ENCODE assay signal across 8 mouse cellular contexts in the genomic region with DNA sequence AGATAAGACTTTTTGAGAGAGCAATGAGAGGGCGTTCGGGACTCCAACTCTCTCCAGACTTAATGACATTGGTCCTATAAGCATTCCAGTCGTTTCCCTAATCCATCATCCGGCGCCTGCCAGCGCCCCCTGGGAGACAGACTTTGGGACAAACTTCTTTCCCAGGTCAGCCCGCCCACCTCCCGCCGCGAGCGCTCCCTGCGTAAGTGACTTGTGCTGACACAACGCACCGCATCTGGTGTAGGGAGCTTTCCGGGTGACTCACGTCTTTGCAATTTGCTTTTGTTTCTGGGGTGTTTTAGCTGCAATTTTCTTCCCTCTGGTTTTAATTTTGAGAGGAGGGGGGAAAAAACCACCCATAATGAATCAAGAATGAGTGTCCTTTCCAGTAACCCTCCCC. TPM values are rescaled to one million over a fixed set of nuclear protein-coding genes. Genes with fewer than 3 reads are reported as not detected.
DNase-seq lines count a peak whose midpoint lies in the region; ATAC-seq and TF ChIP-seq lines count a peak whose summit lies in the region.

No protein-coding gene starts in this region.

- WGBS in embryonic facial prominence, embryonic 12.5 days = under 1% methylated on average over 16 of the region's 16 CpGs
- under 1% methylated on average over 16 of the region's 16 CpGs for WGBS in heart, postnatal 0 days

- H3K4me3 ChIP-seq in gastrocnemius, adult 2 months = peak overlapping the region; percentile 82
- peak overlapping the region; percentile 70 for H3K4me3 ChIP-seq in embryonic facial prominence, embryonic 12.5 days
- H3K4me3 ChIP-seq in heart, postnatal 0 days (ENCODE audit: low read depth, low read length) = peak overlapping the region; percentile 65

- ATAC-seq in embryonic facial prominence, embryonic 12.5 days (ENCODE audit: insufficient number of reproducible peaks, insufficient read depth, low FRiP score, low TSS enrichment) = no peak
- ATAC-seq in heart, postnatal 0 days (ENCODE audit: insufficient read depth, low read depth) = no peak

- H3K9me3 ChIP-seq in embryonic facial prominence, embryonic 12.5 days = no peaks in the 10 kb centered on the region
- H3K9me3 ChIP-seq in heart, postnatal 0 days (replicated peaks; ENCODE audit: control insufficient read depth, low read length) = no peaks in the 10 kb centered on the region

- DNase-seq in gastrocnemius, adult 2 months = peak; percentile 44
- no peak for DNase-seq in gastrocnemius, adult 8-10 months (ENCODE audit: low spot score in 2 of 2)
- DNase-seq in heart, postnatal 0 days (ENCODE audit: low spot score) = peak; percentile 30
- DNase-seq in kidney, postnatal 14 days = peak; percentile 44
- peak; percentile 57 for DNase-seq in lung, postnatal 10 days
- DNase-seq in right cerebral cortex, postnatal 10 days (ENCODE audit: low spot score in 2 of 2) = peak; percentile 44 to 56
- no peak for DNase-seq in spleen, postnatal 4 days (ENCODE audit: low spot score in 2 of 2)

- H3K4me1 ChIP-seq in embryonic facial prominence, embryonic 12.5 days = peaks cover 12% of the 10 kb centered on the region
- no peaks in the 10 kb centered on the region for H3K4me1 ChIP-seq in heart, postnatal 0 days (ENCODE audit: control insufficient read depth, insufficient read depth)

- peaks cover 4% of the 10 kb centered on the region; the same call in 1 of the 2 replicates for H3K36me3 ChIP-seq in embryonic facial prominence, embryonic 12.5 days
- H3K36me3 ChIP-seq in heart, postnatal 0 days (replicated peaks; ENCODE audit: control insufficient read depth, insufficient read depth, low read length) = no peaks in the 10 kb centered on the region

- no peak for TF ChIP-seq EP300 in heart, postnatal 0 days (IDR thresholded peaks at IDR 0.05; ENCODE audit: low read depth)

- peak overlapping the region; percentile 59; the same call in 1 of the 2 replicates for H3K27ac ChIP-seq in gastrocnemius, adult 2 months
- peak overlapping the region; percentile 87 for H3K27ac ChIP-seq in embryonic facial prominence, embryonic 12.5 days
- no peak overlapping the region for H3K27ac ChIP-seq in heart, postnatal 0 days (ENCODE audit: low read depth)

- H3K9ac ChIP-seq in embryonic facial prominence, embryonic 12.5 days = peak overlapping the region; percentile 78; the same call in 1 of the 2 replicates
- peak overlapping the region; percentile 37; the same call in 1 of the 2 replicates for H3K9ac ChIP-seq in heart, postnatal 0 days (replicated peaks; ENCODE audit: low read depth, low read length)

- H3K4me2 ChIP-seq in embryonic facial prominence, embryonic 12.5 days (replicated peaks) = peak overlapping the region; percentile 98
- H3K4me2 ChIP-seq in heart, postnatal 0 days (ENCODE audit: low read depth, low read length) = peak overlapping the region; percentile 99

- TF ChIP-seq CTCF in gastrocnemius, adult 2 months (IDR thresholded peaks at IDR 0.05) = peak; percentile 11; the same call in 1 of the 2 replicates
- 0 out of 2 replicates have a peak, but pooled peaks have one; percentile 5 for TF ChIP-seq CTCF in heart, postnatal 0 days (IDR thresholded peaks at IDR 0.05; ENCODE audit: low read depth)

- H3K27me3 ChIP-seq in embryonic facial prominence, embryonic 12.5 days = peaks cover 4% of the 10 kb centered on the region; the same call in 1 of the 2 replicates
- peaks cover 35% of the 10 kb centered on the region for H3K27me3 ChIP-seq in heart, postnatal 0 days (ENCODE audit: control insufficient read depth, insufficient read depth, low read length)

- intact Hi-C loops in gastrocnemius, adult 2 months (cut with DNase I) = no loop called here

RNA-seq across cellular contexts. Expression of gene Tpbg, which starts 0.3 kb away (rescaled TPM):
- 1 to 10 TPM in 1 of 2 experiments, under 1 TPM in 1; 0.61 to 1.0 TPM for total RNA-seq in gastrocnemius, adult 2 months (2021)
- total RNA-seq in gastrocnemius, adult 8-10 months (2022) = under 1 TPM; 0.47 to 0.68 (median 0.63) TPM
- 34.8 and 37.2 TPM in 2 replicates for polyA plus RNA-seq in embryonic facial prominence, embryonic 12.5 days (2016; fragmentation: Nextera tagmentation; extraction: Ambion mirVana)
- 2.5 and 5.4 TPM in 2 replicates for total RNA-seq in heart, postnatal 0 days (2014; rRNA removed; ENCODE audit: low replicate concordance)
- polyA plus RNA-seq in heart, postnatal 0 days (2015; fragmentation: Nextera tagmentation; extraction: Ambion mirVana) = 1.2 and 1.6 TPM in 2 replicates

Comparison
In these comparisons a context has a peak if more than half of its experiments do, and no peak if none do; other contexts are left out.
1. DNase-seq: peak in gastrocnemius, adult 2 months (single experiment), heart, postnatal 0 days (single experiment), kidney, postnatal 14 days (single experiment), lung, postnatal 10 days (single experiment) and right cerebral cortex, postnatal 10 days (2 of 2); none in gastrocnemius, adult 8-10 months (0 of 2) and spleen, postnatal 4 days (0 of 2).
2. Peak in every context shown above with its lines, with median percentiles within 50 percentile points of each other: H3K4me3 ChIP-seq.